Mouse (Mus musculus) stomach, embryonic 16.5 days (tissue): ENCODE data around the gene AA986860. TPM values are rescaled to one million over a fixed set of nuclear protein-coding genes. Genes with fewer than 3 reads are reported as not detected.

Experiments used
- ATAC-seq: fragments of 200-750 bp; cut with Nextera tagmentation; 2 replicates; pipeline ENCODE4 v1.8.0; 2017; ENCODE audit warnings: moderate number of reproducible peaks, moderate TSS enrichment; ENCODE audit not compliant: insufficient read depth, low FRiP score
- H3K27ac ChIP-seq: fragments of 300-500 bp; sonication (generic); 2 replicates; pipeline ENCODE4 v1.5.1; 2014; ENCODE audit warnings: low read length
- H3K27me3 ChIP-seq: fragments of 300-500 bp; sonication (generic); 2 replicates; pipeline ENCODE4 v1.6.1; 2014; ENCODE audit warnings: low read length, control low read depth, mixed read lengths; ENCODE audit not compliant: control insufficient read depth, insufficient read depth
- H3K36me3 ChIP-seq: fragments of 300-500 bp; sonication (generic); 2 replicates; pipeline ENCODE4 v1.6.1; 2014; ENCODE audit warnings: low read length; ENCODE audit not compliant: control insufficient read depth, insufficient read depth
- H3K4me1 ChIP-seq: fragments of 300-500 bp; sonication (generic); 2 replicates; pipeline ENCODE4 v1.6.1; 2014; ENCODE audit warnings: low read length, control low read depth, mixed read lengths; ENCODE audit not compliant: control insufficient read depth, insufficient read depth
- H3K4me2 ChIP-seq: fragments of 300-500 bp; sonication (generic); 2 replicates; pipeline ENCODE4 v1.6.1; 2014; ENCODE audit warnings: low read depth, low read length, mixed read lengths
- H3K4me3 ChIP-seq: fragments of 300-500 bp; sonication (generic); replicated peaks from 2 replicates; pipeline ENCODE4 v1.5.1; 2014; ENCODE audit warnings: mild to moderate bottlenecking, low read length
- H3K9ac ChIP-seq: fragments of 300-500 bp; sonication (generic); 2 replicates; pipeline ENCODE4 v1.6.1; 2014; ENCODE audit warnings: low read length
- H3K9me3 ChIP-seq: fragments of 300-500 bp; sonication (generic); replicated peaks from 2 replicates; pipeline ENCODE4 v1.6.1; 2016; ENCODE audit warnings: low read length, control low read depth; ENCODE audit not compliant: control insufficient read depth
- WGBS: fragments of 180-500 bp; shearing (Covaris S2); extraction: QIAGEN DNeasy Blood & Tissue Kit; methylation state at CpG from one replicate; pipeline ENCODE4 v1.1.7; 2014; 5-methylcytosine and 5-hydroxymethylcytosine counted together
- polyA plus RNA-seq: library from polyadenylated mRNA; unstranded; fragments of >200 nt; fragmentation: Nextera tagmentation; extraction: Ambion mirVana; gene quantifications from 2 replicates; pipeline ENCODE4 v1.2.1, GENCODE M21; 2015

The AA986860 gene
- polyA plus RNA-seq, 1 experiment from 2014 or later: 44.2 TPM

- no peaks in the 10 kb centered on the region for H3K27me3 ChIP-seq
- peak overlapping the region; percentile 91 for H3K27ac ChIP-seq
- peak; percentile 26; the same call in 1 of the 2 replicates for ATAC-seq
- H3K4me1 ChIP-seq: peaks cover 7% of the 10 kb centered on the region; the same call in 1 of the 2 replicates
- H3K4me2 ChIP-seq: peak overlapping the region; percentile 52
- no peaks in the 10 kb centered on the region for H3K9me3 ChIP-seq
- no peaks in the 10 kb centered on the region for H3K36me3 ChIP-seq
- peak overlapping the region; percentile 57 for H3K9ac ChIP-seq
- WGBS: 65% methylated on average over 13 of the region's 13 CpGs
- peak overlapping the region; percentile 49 for H3K4me3 ChIP-seq
Observed at GRCm38 (mm10) chr1:130732706-130733658, 1.2 kb downstream of the AA986860 start.

GRCm38 (mm10) chr1:130733671-130734070, 1.9 kb downstream of the AA986860 start:
- ATAC-seq: peak; percentile 72
- peak overlapping the region; percentile 49 for H3K4me3 ChIP-seq

DNA sequence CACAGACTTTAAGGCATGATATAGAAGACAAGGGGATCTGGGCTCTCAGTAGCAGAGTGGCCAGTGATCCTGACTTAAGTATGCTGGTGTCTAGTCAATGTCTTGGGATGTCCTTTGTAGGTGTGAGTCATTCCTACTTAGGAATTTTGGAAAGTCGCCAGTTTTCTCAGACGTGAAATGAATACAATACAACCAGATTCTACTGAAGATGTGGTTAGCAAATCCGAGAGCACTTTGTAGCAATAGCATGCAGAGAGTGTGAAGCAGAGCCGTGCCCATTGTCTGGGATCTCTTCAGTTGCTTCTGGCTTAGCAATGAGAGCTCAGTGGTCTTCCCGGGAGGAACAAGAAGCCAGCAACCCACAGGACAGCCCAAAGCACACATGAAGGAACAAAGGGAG, 2.7 kb downstream of the AA986860 start:
- peak overlapping the region; percentile 49 for H3K4me3 ChIP-seq
- peak overlapping the region; percentile 43 for H3K9ac ChIP-seq
- 29% methylated on average over 5 of the region's 5 CpGs for WGBS
- no peaks in the 10 kb centered on the region for H3K36me3 ChIP-seq
- no peaks in the 10 kb centered on the region for H3K9me3 ChIP-seq
- peak overlapping the region; percentile 52 for H3K4me2 ChIP-seq
- no peaks in the 10 kb centered on the region for H3K27me3 ChIP-seq
- no peak for ATAC-seq
- H3K4me1 ChIP-seq: peaks cover 11% of the 10 kb centered on the region; the same call in 1 of the 2 replicates
- H3K27ac ChIP-seq: peak overlapping the region; percentile 91

More at GRCm38 (mm10) chr1:130733671-130734070, 1.9 kb downstream of the AA986860 start:
- Histone ChIP-seq H3K27me3 (no peaks in the 10 kb centered on the region), H3K9me3 (no peaks in the 10 kb centered on the region), H3K4me2 (peak overlapping the region; percentile 52), H3K9ac (peak overlapping the region; percentile 57), H3K36me3 (no peaks in the 10 kb centered on the region), H3K4me1 (peaks cover 8% of the 10 kb centered on the region; the same call in 1 of the 2 replicates), H3K27ac (peak overlapping the region; percentile 91)
- 70% methylated on average over 4 of the region's 4 CpGs for WGBS

DNA sequence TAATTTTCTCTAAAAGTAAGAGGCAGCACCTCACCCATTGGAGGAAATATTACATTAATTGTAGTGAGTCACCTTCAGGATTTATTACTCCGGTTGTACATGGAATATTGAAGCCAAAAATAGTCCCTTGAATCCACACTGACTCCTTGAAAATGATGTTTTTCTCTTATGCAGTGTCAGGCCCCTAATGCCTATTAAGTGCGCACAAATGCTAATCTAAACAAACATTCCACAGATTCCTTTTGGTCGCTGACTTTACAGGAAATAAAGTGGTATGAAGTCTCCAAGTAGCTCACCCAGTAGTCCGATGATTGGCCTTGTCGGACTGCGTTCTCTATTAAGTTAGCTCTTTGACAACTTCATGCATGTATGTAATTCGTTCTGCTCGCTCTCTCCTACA, 3.1 kb downstream of the AA986860 start:
- Histone ChIP-seq H3K9me3 (no peaks in the 10 kb centered on the region), H3K4me3 (peak overlapping the region; percentile 49), H3K4me2 (peak overlapping the region; percentile 52), H3K9ac (peak overlapping the region; percentile 56), H3K4me1 (peaks cover 11% of the 10 kb centered on the region; the same call in 1 of the 2 replicates), H3K36me3 (no peaks in the 10 kb centered on the region), H3K27me3 (no peaks in the 10 kb centered on the region), H3K27ac (peak overlapping the region; percentile 91)
- WGBS: 37% methylated on average over 8 of the region's 8 CpGs
- no peak for ATAC-seq

DNA sequence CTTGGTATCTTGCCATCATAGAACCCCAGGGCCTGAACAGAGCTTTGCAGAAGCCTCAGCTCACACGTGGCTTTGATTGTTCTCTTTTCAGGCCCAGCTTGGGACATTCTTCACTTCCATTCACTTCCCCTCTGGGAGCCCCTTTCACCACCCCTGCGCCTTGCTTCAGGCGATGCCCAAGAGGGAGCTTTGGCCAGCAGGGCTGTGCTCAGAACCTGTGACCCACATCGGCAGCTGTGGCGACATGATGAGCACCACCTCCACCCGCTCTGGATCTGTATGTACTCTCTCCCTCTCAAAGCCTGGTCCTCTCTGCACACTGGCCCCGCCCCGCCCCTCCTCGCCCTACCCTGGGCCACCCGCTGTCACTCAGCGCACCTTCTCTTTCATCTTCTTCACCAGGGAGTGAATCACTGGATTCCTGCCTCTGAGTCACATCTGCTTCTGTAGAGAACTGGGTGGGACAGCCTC, 5.7 kb downstream of the AA986860 start:
- Histone ChIP-seq H3K4me3 (no peak overlapping the region), H3K9me3 (no peaks in the 10 kb centered on the region), H3K4me2 (no peak overlapping the region), H3K27ac (no peak overlapping the region; the same call in none of the 2 replicates), H3K9ac (no peak overlapping the region), H3K36me3 (no peaks in the 10 kb centered on the region), H3K27me3 (no peaks in the 10 kb centered on the region), H3K4me1 (peaks cover 22% of the 10 kb centered on the region)
- 39% methylated on average over 11 of the region's 11 CpGs for WGBS
- no peak for ATAC-seq

GRCm38 (mm10) chr1:130737916-130738315, 6.1 kb downstream of the AA986860 start:
- ATAC-seq: no peak
- Histone ChIP-seq H3K27me3 (no peaks in the 10 kb centered on the region), H3K9me3 (no peaks in the 10 kb centered on the region), H3K36me3 (no peaks in the 10 kb centered on the region), H3K4me3 (no peak overlapping the region), H3K4me2 (no peak overlapping the region), H3K4me1 (peaks cover 22% of the 10 kb centered on the region), H3K9ac (no peak overlapping the region), H3K27ac (no peak overlapping the region; the same call in 1 of the 2 replicates)
- WGBS: 87% methylated on average over 7 of the region's 7 CpGs

DNA sequence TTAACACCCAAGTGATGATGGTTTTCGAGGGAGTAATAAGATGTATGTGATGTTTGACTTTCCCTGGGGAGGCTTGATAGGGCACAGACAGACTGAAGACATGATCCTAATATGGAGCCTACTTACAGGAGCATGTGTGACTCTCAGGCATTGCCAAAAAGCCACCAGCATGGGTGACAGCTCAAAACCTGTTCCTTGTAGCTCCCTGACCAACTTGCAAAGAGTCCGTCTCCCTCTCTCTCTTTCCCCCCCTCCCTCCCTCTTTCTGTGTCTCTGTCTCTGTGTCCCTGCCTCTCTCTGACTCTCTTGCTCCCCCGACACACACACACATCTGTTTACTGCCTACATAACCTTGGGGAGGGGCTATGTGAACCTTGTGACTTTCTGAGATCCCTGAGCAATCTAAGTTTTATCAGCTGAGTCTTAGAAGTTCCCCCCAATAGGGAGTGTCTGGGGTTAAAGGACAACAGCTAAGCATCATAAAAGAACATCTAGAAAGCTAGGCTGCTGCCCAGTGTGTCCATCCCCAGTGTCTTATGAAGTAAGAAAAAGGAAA, 6.9 kb downstream of the AA986860 start:
- Histone ChIP-seq H3K4me2 (no peak overlapping the region), H3K9ac (no peak overlapping the region), H3K27me3 (no peaks in the 10 kb centered on the region), H3K9me3 (no peaks in the 10 kb centered on the region), H3K4me1 (peaks cover 22% of the 10 kb centered on the region), H3K27ac (no peak overlapping the region), H3K4me3 (no peak overlapping the region), H3K36me3 (no peaks in the 10 kb centered on the region)
- no peak for ATAC-seq
- 64% methylated on average over 3 of the region's 3 CpGs for WGBS

GRCm38 (mm10) chr1:130739636-130740035, 7.9 kb downstream of the AA986860 start:
- H3K9ac ChIP-seq: no peak overlapping the region
- no peak overlapping the region for H3K27ac ChIP-seq
- no peaks in the 10 kb centered on the region for H3K27me3 ChIP-seq
- no peaks in the 10 kb centered on the region for H3K36me3 ChIP-seq
- H3K4me2 ChIP-seq: no peak overlapping the region
- no peaks in the 10 kb centered on the region for H3K9me3 ChIP-seq
- H3K4me3 ChIP-seq: no peak overlapping the region
- H3K4me1 ChIP-seq: peaks cover 22% of the 10 kb centered on the region
- no peak for ATAC-seq
- WGBS: 58% methylated on average over 3 of the region's 3 CpGs

GRCm38 (mm10) chr1:130740227-130740648, 8.5 kb downstream of the AA986860 start:
- H3K27me3 ChIP-seq: no peaks in the 10 kb centered on the region
- H3K9me3 ChIP-seq: no peaks in the 10 kb centered on the region
- no peak for ATAC-seq
- 68% methylated on average over 4 of the region's 4 CpGs for WGBS
- H3K9ac ChIP-seq: no peak overlapping the region; the same call in 1 of the 2 replicates
- no peak overlapping the region for H3K4me3 ChIP-seq
- H3K36me3 ChIP-seq: no peaks in the 10 kb centered on the region
- H3K4me2 ChIP-seq: no peak overlapping the region
- peak overlapping the region; percentile 69; the same call in 1 of the 2 replicates for H3K27ac ChIP-seq
- peaks cover 19% of the 10 kb centered on the region for H3K4me1 ChIP-seq
